Mouse (Mus musculus) adrenal gland, adult 18-20 months (tissue): ENCODE data around the gene F7. TPM values are rescaled to one million over a fixed set of nuclear protein-coding genes. Genes with fewer than 3 reads are reported as not detected.

Experiments
- DNase-seq, 2 experiments: peaks; one replicate each; pipeline ENCODE4 v3.0.0; 2021 to 2022; ENCODE audit warnings: low spot score in 2 of 2
- long read RNA-seq, 2 experiments: library from polyadenylated mRNA; stranded (forward); transcript quantifications; one replicate each; pipeline ENCODE4 v2.0.0; 2021
- total RNA-seq, 2 experiments: library from RNA; stranded (reverse); gene quantifications; 1 replicate in 1 of 2; 2 replicates in 1 of 2; pipeline ENCODE4 v1.2.3; 2021

The F7 gene
- 1 to 10 TPM in 1 of 2 experiments, under 1 TPM in 1; 0.48 to 1.2 TPM for total RNA-seq
- long read RNA-seq, experiment 1: 0 reads
- long read RNA-seq, experiment 2, partial matches to known transcripts: 0 of 1 reads
- long read RNA-seq, experiment 2, other reads (novel, unspliced or antisense): 0 of 1 reads

DNA sequence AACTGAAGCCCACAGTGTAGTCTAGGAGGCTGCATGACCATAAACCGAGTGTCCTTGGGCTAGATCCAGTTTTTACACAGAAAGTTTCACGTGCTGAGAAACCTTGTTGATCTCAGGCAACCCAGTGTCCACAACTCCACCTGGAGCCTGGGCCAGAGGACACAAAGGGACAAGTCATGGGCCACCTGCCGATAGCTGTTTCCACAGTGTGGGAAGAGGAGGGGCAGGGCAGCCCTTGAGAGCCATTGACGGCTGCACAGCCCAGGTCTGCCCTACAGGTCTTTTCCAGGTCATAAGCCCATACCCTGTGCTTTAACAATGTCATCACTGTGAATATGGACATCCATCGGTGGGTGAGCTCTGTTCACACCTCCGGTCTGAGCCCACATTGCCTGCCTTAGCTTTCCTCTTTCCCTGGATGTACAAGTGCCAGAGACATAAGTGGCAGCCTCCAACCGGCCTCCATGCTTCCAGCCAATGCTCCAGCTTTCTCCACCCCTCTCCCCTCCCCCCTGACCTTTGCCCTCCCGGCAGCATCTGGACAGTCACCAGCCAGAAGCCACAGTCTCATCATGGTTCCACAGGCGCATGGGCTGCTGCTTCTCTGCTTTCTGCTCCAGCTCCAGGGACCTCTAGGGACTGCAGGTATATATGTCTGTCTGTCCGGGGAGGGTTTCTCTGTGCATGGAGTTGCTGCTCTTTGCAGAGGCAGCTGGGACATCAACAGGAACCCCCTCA lies at the start of gene F7:
Gene F7 (plus strand): TSS at position 548 of the 738 bp plus-strand sequence.
- DNase-seq: no peak

DNA sequence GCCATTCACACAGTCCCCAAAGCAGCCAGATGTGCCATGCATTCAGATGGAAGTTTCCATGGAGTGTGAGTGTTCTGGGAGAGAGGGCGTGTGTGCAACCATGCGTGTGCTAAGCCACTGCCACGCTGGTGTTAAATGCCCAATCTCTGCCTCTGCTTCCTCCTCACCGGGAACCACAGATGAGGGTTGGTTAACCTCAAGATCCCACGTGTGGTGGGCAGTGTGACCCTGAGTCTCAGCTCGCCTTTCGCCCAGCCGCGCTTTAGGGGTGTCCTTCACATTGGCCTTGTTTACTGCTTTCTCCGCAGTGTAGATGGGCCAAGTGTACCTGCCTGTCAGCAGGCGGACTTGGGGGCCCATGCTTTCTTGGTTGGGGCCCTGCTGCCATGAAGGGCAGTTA lies 49.5 kb upstream of the F7 start:
- no peak for DNase-seq

DNA sequence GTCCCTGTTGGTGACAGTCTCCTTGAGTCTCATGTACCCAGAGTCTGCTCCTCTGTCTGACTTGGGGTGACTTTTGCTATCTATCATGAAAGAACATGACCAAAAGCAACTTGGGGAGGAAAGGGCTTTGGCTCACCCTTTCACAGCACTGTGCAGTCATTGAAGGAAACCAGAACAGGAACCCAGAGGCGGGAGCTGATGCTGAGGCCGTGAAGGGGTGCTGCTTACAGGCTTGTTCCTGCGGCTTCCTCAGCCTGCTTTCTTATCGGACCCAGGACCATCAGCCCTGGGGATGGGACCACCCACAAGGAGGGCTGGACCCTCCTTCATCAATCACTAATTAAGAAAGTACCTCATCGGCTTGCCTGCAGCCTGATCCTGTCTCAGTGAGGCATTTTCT lies 49.1 kb upstream of the F7 start:
- DNase-seq: no peak

DNA sequence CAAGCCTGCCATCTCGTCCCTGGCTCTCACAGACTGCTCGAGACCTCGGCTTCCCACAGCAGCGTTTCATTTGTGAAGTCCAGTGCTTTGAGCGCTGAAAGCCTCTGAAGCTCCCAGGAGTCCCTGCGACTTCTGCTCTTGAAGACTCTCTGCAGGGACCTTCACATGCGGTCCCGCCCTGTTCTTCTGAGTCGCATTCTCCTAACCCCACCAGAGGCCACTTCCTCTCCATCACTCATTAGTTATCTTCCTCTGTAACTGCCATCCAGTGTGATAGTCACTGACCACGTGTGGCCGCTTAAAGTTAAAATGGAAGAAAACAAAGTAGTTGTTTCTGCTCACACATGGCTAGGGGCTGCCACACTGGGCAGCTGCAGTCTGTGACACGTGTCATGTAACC lies 48.5 kb upstream of the F7 start:
- DNase-seq: no peak

DNA sequence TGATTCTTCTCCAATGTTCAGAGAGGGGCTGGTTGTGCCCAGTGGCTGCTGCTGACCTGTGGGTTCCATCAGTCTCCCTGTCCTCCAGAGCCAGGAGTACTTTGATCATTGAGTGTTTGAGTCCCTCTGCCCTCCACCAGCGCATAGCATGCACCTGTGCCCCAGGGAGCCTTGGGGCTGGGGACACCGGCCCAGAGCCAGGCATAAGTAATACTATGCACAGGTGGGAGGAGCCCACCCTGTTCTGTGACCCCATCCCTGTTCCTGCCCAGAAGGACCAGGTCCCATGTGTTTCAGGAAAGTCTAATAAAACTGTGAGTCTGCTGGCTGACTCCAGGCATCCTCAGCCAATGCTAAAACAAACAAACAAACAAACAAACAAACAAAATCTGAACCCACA lies 47.5 kb upstream of the F7 start:
- no peak for DNase-seq

DNA sequence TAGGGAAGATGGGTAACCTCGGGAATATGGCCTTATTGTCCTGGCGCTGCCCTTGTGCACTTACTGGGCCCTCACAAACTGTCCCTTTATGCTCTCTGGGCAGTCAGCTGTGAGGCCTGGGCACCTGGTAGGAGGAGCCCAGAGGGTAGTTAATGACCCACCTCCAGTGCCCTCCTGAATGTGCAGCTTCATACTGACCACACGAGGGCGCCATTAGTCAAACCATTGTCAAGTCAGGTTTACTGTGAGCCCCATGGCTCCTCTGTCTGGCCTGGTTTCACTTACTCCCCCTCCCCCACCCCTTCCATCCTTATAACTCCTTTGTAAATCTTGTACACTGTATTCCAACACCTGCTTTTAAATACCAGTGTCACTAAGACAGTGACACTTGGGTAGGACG lies 47.1 kb upstream of the F7 start:
- peak; percentile 32 to 45 for DNase-seq

DNA sequence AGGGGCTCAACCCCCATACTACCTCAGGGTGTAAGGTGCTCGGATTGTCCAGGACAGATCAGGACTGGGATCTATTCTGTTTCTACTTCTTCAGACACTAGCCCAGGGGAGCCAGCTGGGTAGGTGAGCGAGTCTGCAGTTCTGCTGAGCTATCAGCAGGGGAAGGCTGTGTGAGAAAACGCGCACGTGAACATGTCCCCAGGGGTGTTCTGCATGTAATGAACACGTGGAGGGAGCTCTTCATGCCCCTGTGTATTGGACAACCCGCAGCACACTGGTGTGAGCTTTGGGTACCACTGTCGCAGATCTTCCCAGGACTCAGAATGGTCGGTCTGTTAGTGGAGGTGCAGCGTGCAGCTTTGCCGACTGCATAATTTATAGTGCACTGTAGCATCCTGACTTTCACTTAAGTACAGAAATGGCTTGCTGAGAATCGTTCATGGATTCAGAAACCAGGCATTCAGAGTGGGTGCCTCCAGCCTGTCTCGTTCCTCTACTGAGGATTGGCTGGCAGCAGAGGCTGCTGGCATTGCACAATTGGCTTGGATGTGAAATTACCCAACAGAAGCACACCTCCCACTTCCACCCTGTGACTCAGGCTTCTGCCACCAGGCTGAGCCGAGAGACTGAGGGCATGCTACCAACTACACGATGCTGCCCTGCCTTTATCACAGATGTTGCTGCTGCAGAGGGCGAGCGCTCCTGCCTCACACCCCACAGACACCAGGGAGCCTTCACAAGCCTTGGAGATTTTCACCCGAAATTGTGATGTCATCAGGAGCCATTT lies 42.0 kb upstream of the F7 start:
- peak in 1 of 2 experiments; percentile 27 for DNase-seq

DNA sequence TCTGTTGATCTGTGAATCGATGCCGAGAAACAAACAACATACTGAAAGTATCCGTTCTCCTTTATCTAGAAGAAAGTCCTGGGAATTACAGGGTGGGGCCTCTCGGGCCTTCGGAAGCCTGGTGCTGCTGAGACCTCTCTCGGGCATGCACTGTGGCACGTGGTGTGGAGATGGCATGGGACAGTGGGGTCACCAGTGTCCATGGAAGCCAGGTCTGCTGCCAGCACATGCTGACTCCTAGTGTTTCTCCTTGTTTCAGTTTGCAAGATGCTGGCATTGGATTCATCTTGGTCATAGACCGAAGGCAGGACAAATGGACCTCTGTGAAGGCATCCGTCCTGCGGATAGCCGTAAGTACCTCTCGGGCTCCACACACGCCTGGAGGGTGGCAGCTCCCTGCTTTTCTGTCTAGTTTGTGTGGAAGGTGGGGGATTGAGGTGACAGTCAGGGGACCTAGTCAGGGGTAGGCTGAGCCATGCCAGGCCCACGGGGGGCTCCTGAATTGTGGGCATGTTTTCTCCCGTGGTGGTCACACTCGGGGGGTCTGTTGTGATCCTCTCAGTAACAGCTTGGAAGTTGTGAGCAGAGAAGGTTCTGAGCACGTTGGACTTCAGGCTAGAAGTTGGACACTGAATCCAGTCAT lies 41.1 kb upstream of the F7 start:
- no peak for DNase-seq

DNA sequence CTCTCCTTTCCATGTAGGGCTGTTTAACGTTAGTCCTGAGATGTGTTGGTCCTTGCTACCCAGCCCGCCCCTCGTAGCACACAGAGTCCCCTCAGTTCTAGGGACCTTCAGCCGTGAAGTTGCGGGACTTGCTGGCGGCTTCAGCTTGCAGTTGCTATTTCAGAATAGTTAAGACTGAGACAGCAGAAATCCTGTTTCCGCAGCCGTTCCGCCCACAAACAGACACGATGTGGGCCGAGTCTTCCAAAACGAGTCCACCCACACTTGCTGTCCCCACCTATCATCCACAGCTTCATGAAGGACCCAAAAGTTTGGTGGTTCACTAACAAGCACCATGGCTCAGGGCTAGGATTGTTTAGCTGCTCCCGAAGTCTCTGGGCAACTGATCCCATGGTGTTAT lies 40.6 kb upstream of the F7 start:
- DNase-seq: no peak

DNA sequence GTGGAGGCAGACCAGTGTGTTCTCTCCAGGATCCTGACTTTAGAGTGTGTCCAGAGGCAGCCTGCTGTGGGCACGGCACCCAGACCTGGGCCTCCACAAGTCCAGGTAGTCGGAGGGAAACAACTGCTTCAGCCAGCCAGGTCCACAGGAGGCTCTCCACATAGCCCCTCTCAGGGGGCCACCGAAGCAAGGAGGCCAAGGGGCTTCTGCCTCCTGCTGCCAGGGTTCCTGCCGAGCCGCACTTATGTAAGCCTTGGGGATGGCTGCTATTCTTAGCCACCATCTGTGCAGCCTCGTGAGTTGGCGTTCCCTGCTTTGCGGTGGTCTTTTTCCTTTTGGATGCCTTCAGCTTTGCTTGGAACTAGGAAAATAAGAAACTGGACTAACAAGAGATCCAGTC lies 38.3 kb upstream of the F7 start:
- DNase-seq: no peak

DNA sequence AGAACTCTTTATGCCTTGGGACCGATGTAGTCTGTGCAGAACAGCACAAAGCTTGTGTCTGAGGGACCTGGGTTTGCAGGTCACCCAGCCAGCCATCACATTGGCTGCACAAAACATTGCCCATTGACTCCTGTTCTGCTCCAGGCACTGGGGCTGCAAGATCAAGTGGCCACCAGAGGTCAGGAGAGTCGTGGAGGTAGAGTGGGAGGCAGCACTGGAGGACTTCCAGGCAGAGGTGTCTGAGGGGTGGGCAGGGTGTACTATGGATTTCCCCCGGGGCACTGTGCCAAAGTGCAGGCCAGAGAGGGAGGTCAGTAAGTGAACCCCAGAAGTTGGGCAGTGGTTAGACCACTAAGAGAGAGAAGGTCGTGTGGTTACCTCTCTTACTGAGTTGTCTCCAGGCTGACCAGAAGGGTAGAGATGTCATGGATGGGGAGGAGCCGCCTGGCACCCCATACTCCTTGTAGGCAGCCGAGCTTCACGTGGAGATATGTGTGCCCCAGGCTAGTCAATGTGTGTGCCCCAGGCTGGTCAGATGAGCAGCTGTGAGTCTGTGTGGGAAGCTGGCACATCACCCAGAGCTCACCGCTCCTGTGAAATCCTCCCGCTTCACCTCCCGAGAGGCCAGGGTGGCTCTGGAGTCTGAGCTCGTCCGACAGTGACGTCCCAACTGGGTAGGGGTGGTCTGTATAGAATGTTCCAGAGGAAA lies 37.0 kb upstream of the F7 start:
- no peak for DNase-seq

DNA sequence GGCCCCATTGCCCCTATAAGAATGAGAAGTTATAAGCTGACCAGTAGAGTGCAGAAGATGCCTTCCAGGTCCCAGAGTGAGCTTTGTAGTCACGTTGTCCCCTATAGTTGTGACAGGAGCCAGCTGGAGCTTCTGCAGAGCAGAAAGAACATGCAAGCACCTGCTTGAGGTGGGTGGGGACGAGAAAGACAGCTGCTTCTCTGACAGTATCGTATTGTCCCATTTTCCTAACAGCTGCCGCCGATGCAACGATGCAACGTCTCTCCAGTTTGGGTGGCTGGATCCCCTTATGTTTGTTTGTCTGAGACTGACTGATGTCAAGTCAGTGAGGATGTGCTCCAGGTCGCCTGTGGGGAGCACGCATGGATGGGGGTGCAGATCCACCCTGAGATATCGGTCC lies 34.4 kb upstream of the F7 start:
- DNase-seq: no peak

DNA sequence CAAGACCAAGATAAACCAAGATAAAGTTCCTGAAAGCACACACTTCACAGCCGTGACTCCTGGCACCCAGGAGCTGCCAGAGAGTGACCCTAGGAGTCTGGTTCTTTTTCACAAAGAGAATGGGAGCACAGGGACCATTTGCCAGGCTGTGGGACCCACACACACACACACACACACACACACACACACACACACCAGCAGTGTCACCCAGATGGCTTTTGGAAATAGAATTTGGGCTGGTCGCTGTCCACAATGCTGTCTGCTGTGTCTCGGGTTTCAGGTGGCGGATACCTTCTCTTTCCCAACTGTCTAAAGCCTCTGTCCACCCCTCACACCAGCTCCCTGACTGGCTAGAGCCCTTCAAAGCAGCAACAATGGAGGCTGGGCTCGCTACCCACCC lies 31.4 kb upstream of the F7 start:
- DNase-seq: no peak

DNA sequence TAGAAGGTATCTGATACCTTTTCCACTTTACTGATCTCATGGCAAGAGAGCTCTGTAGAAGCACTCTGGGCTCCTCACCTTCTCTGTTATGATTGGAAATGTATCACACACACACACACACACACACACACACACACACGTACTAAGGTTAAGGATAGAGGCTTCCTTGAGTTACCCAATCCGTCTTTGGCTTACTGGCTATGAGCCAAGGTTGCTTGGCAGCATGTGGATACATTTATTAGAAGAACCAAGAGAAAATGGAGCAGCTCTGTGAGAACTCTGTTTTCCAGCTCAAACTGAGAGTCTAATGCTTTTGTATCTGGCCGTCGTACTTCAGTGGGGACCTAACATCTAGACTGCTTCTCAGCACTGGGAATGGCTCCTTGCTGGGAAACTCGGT lies 30.4 kb upstream of the F7 start:
- no peak for DNase-seq

DNA sequence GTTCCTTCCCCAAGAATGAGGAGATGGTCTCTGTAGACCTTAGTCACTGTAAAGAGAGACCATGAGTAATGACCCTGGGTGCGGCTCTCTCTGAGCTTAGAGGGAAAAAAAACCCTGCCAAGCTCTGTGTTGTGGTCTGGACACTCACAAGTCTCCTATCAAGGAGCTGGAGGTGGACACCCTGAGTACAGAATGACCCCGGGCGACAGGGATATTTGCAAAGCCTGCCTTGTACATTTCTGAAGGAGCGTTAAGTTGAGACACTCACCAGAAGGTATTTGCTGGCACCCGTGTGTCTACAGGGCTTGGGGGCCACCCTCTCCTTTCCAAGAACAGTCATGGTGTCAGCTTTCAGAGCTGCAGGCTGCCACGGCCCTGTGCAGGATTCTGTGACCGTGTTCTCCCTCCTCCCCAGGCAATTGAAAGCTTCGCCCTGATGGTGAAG lies 29.0 kb upstream of the F7 start:
- DNase-seq: no peak

DNA sequence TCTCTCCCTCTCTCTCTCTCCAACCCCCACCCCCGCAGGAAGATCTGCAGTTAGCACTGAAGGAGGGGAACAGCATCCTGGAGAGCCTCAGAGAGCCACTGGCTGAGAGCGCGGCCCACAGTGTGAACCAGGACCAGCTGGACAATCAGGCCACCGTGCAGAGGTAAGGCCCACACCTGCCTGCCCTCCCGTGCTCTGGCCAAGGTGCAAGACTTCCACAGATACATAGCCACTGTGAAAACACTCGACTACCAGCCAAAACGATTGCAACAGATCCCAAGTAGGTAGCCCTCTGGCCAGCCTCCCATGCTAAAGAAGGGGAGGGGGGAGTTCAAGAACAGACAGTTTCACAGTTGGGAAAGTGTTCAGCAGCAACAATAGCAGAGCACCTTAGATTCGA lies 27.5 kb upstream of the F7 start:
- no peak for DNase-seq

DNA sequence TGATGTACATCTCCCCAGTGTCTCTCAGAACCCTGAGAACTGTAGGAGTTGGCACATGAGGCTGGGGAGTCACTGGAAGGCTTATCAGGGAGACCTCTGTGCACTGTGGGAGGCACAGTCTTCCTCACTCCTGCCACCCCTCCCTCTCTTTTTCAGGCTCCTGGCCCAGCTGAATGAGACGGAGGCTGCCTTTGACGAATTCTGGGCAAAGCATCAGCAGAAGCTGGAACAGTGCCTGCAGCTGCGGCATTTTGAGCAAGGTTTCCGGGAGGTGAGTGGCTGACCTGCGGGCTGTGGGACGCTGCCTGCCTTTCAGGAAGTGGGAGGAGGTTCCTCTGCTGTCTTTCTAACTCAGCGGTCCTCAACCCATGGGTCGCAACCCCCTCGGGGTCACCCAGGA lies 26.0 kb upstream of the F7 start:
- DNase-seq: no peak

DNA sequence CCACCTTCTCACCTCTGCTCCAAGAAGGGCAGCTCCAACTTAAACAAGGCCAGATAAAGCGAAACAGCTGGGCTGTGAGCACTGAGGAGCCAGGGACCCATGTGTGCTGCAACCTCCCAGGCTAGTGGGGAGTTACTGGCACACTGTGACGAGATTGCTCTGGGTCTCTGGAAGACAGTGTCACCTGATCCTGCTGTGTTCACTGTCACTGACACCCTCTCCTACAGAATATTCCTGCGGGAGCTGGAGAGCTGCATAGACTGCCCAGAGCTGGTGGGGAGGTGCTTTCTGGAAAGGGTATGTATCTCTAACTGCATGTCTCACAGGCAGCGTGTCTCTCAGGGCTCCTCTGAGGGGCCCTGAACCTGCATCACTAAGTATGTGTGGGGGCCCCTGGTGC lies 18.4 kb upstream of the F7 start:
- no peak for DNase-seq

DNA sequence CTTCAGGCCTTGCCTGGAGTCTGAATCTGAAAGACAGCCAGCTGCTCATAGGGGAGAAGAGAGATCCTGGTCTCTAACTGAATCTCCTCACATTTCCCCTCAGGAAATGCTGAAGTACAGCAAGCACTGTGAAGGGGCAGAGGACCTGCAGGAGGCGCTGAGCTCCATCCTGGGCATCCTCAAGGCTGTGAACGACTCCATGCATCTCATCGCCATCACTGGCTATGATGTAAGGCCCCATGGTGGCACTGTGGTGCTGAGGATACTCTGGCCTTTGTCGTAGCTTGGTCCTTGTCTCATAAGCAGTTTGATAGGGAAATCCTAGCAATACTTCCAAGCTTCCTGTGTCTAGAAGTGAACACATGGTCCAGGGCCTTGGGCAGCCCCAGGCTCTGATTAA lies 15.5 kb upstream of the F7 start:
- DNase-seq: no peak

DNA sequence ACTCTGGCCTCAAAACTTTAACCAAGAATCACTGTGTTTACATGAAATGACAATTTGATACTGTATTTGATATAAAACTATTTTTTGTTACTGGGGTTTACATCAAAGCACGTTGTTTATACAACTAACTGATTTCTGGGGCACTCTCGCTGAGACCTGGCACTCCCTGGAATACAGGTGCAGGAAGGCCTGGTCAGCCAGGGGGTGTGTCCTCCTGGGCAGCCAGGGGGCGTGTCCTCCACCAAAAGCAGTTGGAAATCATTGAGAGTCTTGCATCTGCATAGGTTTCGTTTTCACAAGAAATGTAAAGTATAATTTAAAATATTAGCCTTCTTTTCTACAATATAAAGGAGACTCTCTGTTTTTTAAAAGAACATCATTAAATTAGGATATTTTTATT lies 6.3 kb upstream of the F7 start:
- no peak for DNase-seq

DNA sequence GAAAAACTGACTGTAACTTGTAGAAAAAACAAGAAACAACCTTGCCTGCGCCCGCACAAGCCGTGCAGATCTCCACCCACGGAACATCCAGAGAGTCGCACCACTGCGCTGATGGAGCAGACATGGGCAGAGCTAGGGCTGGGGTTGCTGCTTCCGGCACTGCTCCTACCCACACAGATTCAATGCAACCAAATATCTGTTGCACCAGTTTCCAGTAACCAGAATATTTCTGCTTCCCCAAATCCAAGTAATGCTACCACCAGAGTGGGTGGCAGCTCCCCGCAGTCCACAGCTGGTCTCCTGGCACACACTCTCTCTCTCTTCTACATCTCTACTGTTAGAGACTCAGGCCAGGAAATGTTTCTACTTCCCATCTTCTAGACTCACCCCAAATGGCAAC lies 4.0 kb upstream of the F7 start:
- DNase-seq: no peak
